Mouse (Mus musculus): ENCODE results near the gene Sertad4. TPM values are rescaled to one million over a fixed set of nuclear protein-coding genes. Genes with fewer than 3 reads are reported as not detected.

The Sertad4 gene
- polyA plus RNA-seq, 1 experiment from 2014 or later = 5.7 TPM

GRCm38 (mm10) chr1:192827955-192828354 lies 27.6 kb downstream of the Sertad4 start:
- TF ChIP-seq CTCF (IDR thresholded peaks at IDR 0.05; ENCODE audit: low read depth) (no peak), EP300 (optimal IDR thresholded peaks at IDR 0.05) (no peak)
- Histone ChIP-seq H3K27me3 (ENCODE audit: control insufficient read depth, insufficient read depth, low read length) (no peaks in the 10 kb centered on the region), H3K4me3 (ENCODE audit: low read depth, low read length) (no peak overlapping the region), H3K4me1 (replicated peaks; ENCODE audit: control insufficient read depth, insufficient read depth) (no peaks in the 10 kb centered on the region), H3K27ac (replicated peaks) (no peak overlapping the region), H3K9me3 (ENCODE audit: control insufficient read depth, low read length) (no peaks in the 10 kb centered on the region), H3K36me3 (ENCODE audit: control insufficient read depth, insufficient read depth, low read length) (no peaks in the 10 kb centered on the region), H3K4me2 (replicated peaks; ENCODE audit: low read depth) (no peak overlapping the region), H3K9ac (ENCODE audit: low read length) (no peak overlapping the region)
- no peak for DNase-seq (ENCODE audit: low spot score)
- ATAC-seq (ENCODE audit: low FRiP score, low TSS enrichment) = no peak

- Histone ChIP-seq H3K4me1 (replicated peaks; ENCODE audit: control insufficient read depth, insufficient read depth) (no peaks in the 10 kb centered on the region; the same call in 1 of the 2 replicates), H3K9ac (ENCODE audit: low read length) (no peak overlapping the region), H3K9me3 (ENCODE audit: control insufficient read depth, low read length) (no peaks in the 10 kb centered on the region), H3K36me3 (ENCODE audit: control insufficient read depth, insufficient read depth, low read length) (no peaks in the 10 kb centered on the region), H3K4me2 (replicated peaks; ENCODE audit: low read depth) (no peak overlapping the region), H3K27ac (replicated peaks) (no peak overlapping the region), H3K27me3 (ENCODE audit: control insufficient read depth, insufficient read depth, low read length) (no peaks in the 10 kb centered on the region), H3K4me3 (ENCODE audit: low read depth, low read length) (no peak overlapping the region)
- TF ChIP-seq CTCF (IDR thresholded peaks at IDR 0.05; ENCODE audit: low read depth) (no peak), EP300 (optimal IDR thresholded peaks at IDR 0.05) (no peak)
- WGBS = 46% methylated on average over 9 of the region's 9 CpGs
- ATAC-seq (ENCODE audit: low FRiP score, low TSS enrichment) (0 out of 2 replicates have a peak, but pooled peaks have one; percentile 21), DNase-seq (ENCODE audit: low spot score) (peak; percentile 34)
These were observed 29.8 kb downstream of the Sertad4 start for GRCm38 (mm10) chr1:192825746-192826145.

- DNase-seq (ENCODE audit: low spot score) = no peak
- Histone ChIP-seq H3K9me3 (ENCODE audit: control insufficient read depth, low read length) (no peaks in the 10 kb centered on the region), H3K36me3 (ENCODE audit: control insufficient read depth, insufficient read depth, low read length) (no peaks in the 10 kb centered on the region), H3K4me2 (replicated peaks; ENCODE audit: low read depth) (no peak overlapping the region), H3K4me1 (replicated peaks; ENCODE audit: control insufficient read depth, insufficient read depth) (no peaks in the 10 kb centered on the region; the same call in 1 of the 2 replicates), H3K27me3 (ENCODE audit: control insufficient read depth, insufficient read depth, low read length) (0 out of 2 replicates have a peak, but pooled peaks cover 2% of the 10 kb centered on the region), H3K27ac (replicated peaks) (peak overlapping the region; percentile 81), H3K9ac (ENCODE audit: low read length) (no peak overlapping the region), H3K4me3 (ENCODE audit: low read depth, low read length) (no peak overlapping the region)
- ATAC-seq (ENCODE audit: low FRiP score, low TSS enrichment) = peak; percentile 55
- no peak for TF ChIP-seq EP300 (optimal IDR thresholded peaks at IDR 0.05)
- no peak for TF ChIP-seq CTCF (IDR thresholded peaks at IDR 0.05; ENCODE audit: low read depth)
- 17% methylated on average over 13 of the region's 13 CpGs for WGBS
These were observed 32.7 kb downstream of the Sertad4 start for GRCm38 (mm10) chr1:192822652-192823525.

GRCm38 (mm10) chr1:192822309-192822651 lies 33.3 kb downstream of the Sertad4 start:
- no peaks in the 10 kb centered on the region for H3K36me3 ChIP-seq (ENCODE audit: control insufficient read depth, insufficient read depth, low read length)
- H3K9ac ChIP-seq (ENCODE audit: low read length) = no peak overlapping the region
- no peak overlapping the region for H3K4me2 ChIP-seq (replicated peaks; ENCODE audit: low read depth)
- H3K4me1 ChIP-seq (replicated peaks; ENCODE audit: control insufficient read depth, insufficient read depth) = no peaks in the 10 kb centered on the region; the same call in 1 of the 2 replicates
- no peak for ATAC-seq (ENCODE audit: low FRiP score, low TSS enrichment)
- peak overlapping the region; percentile 81 for H3K27ac ChIP-seq (replicated peaks)
- DNase-seq (ENCODE audit: low spot score) = no peak
- 0 out of 2 replicates have a peak, but pooled peaks cover 2% of the 10 kb centered on the region for H3K27me3 ChIP-seq (ENCODE audit: control insufficient read depth, insufficient read depth, low read length)
- no peaks in the 10 kb centered on the region for H3K9me3 ChIP-seq (ENCODE audit: control insufficient read depth, low read length)
- TF ChIP-seq CTCF (IDR thresholded peaks at IDR 0.05; ENCODE audit: low read depth) (no peak), EP300 (optimal IDR thresholded peaks at IDR 0.05) (no peak)
- 48% methylated on average over 1 of the region's 1 CpGs for WGBS
- H3K4me3 ChIP-seq (ENCODE audit: low read depth, low read length) = no peak overlapping the region

GRCm38 (mm10) chr1:192818334-192818733 lies 37.2 kb downstream of the Sertad4 start:
- 90% methylated on average over 5 of the region's 5 CpGs for WGBS

GRCm38 (mm10) chr1:192815789-192816188 lies 39.8 kb downstream of the Sertad4 start:
- Histone ChIP-seq H3K4me1 (replicated peaks; ENCODE audit: control insufficient read depth, insufficient read depth) (0 out of 2 replicates have a peak, but pooled peaks cover 2% of the 10 kb centered on the region), H3K27me3 (ENCODE audit: control insufficient read depth, insufficient read depth, low read length) (0 out of 2 replicates have a peak, but pooled peaks cover 2% of the 10 kb centered on the region), H3K4me3 (ENCODE audit: low read depth, low read length) (no peak overlapping the region), H3K9me3 (ENCODE audit: control insufficient read depth, low read length) (no peaks in the 10 kb centered on the region), H3K27ac (replicated peaks) (no peak overlapping the region), H3K4me2 (replicated peaks; ENCODE audit: low read depth) (no peak overlapping the region), H3K36me3 (ENCODE audit: control insufficient read depth, insufficient read depth, low read length) (no peaks in the 10 kb centered on the region), H3K9ac (ENCODE audit: low read length) (no peak overlapping the region)
- 38% methylated on average over 2 of the region's 2 CpGs for WGBS
- TF ChIP-seq EP300 (optimal IDR thresholded peaks at IDR 0.05) (no peak), CTCF (IDR thresholded peaks at IDR 0.05; ENCODE audit: low read depth) (no peak)
- DNase-seq (ENCODE audit: low spot score) (no peak), ATAC-seq (ENCODE audit: low FRiP score, low TSS enrichment) (no peak)

More at GRCm38 (mm10) chr1:192818334-192818733, 37.2 kb downstream of the Sertad4 start:
- TF ChIP-seq EP300 (optimal IDR thresholded peaks at IDR 0.05) = no peak
- TF ChIP-seq CTCF (IDR thresholded peaks at IDR 0.05; ENCODE audit: low read depth) = no peak
- H3K4me2 ChIP-seq (replicated peaks; ENCODE audit: low read depth) = no peak overlapping the region
- H3K4me3 ChIP-seq (ENCODE audit: low read depth, low read length) = no peak overlapping the region
- DNase-seq (ENCODE audit: low spot score) = no peak
- H3K9ac ChIP-seq (ENCODE audit: low read length) = no peak overlapping the region
- H3K27ac ChIP-seq (replicated peaks) = no peak overlapping the region
- H3K4me1 ChIP-seq (replicated peaks; ENCODE audit: control insufficient read depth, insufficient read depth) = no peaks in the 10 kb centered on the region; the same call in 1 of the 2 replicates
- no peaks in the 10 kb centered on the region for H3K36me3 ChIP-seq (ENCODE audit: control insufficient read depth, insufficient read depth, low read length)
- no peak for ATAC-seq (ENCODE audit: low FRiP score, low TSS enrichment)
- no peaks in the 10 kb centered on the region for H3K9me3 ChIP-seq (ENCODE audit: control insufficient read depth, low read length)
- H3K27me3 ChIP-seq (ENCODE audit: control insufficient read depth, insufficient read depth, low read length) = 0 out of 2 replicates have a peak, but pooled peaks cover 2% of the 10 kb centered on the region
